Mouse (Mus musculus) frontal cortex, postnatal 36 days (tissue): ENCODE measurements around the gene Pnrc2.

Experiments used
- DNase-seq, 2 experiments: peaks; one replicate each; pipeline ENCODE4 v3.0.0; 2022; ENCODE audit warnings: low spot score in 2 of 2

Pnrc2 gene

DNA sequence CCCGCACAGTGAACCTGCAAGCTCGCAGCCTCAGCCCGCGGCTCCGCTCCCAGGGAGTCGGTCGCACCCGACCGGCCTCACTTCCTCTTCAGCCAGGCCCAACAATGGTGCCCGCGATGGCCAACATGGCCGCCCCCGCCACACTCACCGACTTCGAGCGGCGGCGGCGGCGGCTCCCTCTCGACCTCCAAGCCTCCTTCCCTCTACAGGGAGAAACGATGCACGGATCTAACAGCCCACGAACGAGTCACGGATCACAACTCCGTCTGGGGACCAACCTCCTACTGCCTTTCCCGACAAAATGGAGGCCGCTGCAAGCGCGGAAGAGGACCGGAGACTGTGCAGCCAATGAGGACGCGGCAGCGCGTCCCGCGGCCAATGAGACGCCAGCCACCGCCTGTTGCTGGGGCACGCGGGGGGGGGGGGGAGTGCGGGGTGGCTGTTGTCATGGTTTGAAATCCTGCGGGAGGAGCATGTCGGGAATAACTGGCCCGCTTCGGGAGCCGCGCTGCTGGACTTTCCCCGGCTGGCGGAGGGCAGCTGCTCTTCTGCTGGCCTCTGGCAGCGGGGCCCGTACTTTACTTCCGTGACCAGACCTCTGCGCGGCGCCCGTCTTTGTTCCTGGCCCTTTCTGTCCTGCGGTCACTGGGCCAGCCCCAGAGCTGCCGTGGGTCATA is at the start of gene Pnrc2:
TSS of gene Pnrc2 (minus strand) at position 325 of the 677 bp plus-strand sequence.
- DNase-seq = peak; percentile 92

GRCm38 (mm10) chr4:135922190-135922589 is 48.5 kb upstream of the Pnrc2 start:
- DNase-seq = no peak

DNA sequence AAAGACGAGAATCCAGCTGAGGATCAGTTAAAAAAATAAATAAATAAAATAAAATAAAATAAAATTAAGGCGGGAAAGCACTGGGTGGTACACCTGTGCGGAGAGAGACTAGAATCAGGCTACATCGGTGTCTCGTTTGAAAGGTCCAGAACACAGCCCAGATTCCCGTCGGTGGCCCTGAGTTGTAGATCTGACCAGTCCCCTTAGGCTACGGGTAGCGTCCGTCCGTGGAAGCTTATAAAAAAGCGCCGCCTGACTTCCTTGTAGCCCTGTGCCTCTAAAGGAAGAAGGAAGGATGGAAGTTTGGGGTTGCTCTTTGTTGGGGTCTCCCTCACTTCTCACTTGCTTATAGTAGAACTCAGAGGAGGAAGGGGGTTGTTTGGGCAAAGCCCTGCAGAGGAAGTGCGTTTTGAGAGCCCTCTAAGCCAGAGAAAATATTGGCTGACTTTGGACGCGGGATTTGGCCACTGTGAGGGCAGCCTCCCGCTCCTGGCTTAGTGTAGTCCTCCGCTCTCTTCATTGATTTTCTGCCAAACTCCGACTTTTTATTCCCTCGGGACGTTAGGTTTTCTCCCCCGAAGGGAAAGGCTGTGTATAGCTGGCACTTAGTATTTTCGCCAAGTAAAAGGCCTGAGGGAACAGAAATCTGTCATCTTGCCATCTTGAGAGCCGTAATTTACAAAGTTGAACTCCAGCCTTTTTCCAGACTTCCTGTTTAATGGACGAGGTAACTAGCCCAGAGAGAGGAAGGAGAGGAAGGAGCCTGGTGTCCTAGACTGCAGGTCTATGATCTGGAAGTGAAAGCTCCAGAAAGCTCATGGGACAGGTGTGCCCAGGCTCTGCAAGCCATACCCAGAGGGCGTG is 47.8 kb upstream of the Pnrc2 start:
- no peak for DNase-seq

GRCm38 (mm10) chr4:135920304-135921241 is 46.9 kb upstream of the Pnrc2 start, which contains the start of gene Fuca1:
Gene Fuca1 (plus strand): TSS chr4:135920735.
- DNase-seq = peak; percentile 95 to 97

- no peak for DNase-seq
These were observed 45.6 kb upstream of the Pnrc2 start for GRCm38 (mm10) chr4:135919280-135919639.

- no peak for DNase-seq
These were observed 45.1 kb upstream of the Pnrc2 start for GRCm38 (mm10) chr4:135918635-135919279.

- DNase-seq = no peak
These were observed 39.8 kb upstream of the Pnrc2 start for GRCm38 (mm10) chr4:135913433-135913832.

GRCm38 (mm10) chr4:135912835-135913234 is 39.2 kb upstream of the Pnrc2 start:
- DNase-seq = no peak

DNA sequence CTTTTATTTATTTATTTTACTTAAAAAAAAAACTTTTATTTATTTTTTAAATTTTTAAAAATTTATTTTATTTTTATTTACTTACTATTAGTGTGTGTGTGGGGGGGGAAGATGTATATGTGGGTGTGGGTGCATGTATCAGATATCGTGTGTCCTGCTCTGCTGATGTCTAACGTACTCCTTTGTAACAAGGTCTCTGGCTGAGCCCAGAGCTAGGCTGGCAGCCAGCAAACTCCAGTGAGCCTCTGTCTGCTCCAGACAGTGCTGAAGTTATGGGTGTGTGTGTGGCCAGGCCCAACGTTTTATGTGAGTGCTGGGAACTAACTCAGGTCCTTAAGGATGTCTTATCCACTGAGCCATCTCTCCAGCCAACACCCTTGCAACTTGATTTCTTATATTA is 38.5 kb upstream of the Pnrc2 start:
- DNase-seq = no peak

GRCm38 (mm10) chr4:135911531-135911930 is 37.9 kb upstream of the Pnrc2 start:
- no peak for DNase-seq

DNA sequence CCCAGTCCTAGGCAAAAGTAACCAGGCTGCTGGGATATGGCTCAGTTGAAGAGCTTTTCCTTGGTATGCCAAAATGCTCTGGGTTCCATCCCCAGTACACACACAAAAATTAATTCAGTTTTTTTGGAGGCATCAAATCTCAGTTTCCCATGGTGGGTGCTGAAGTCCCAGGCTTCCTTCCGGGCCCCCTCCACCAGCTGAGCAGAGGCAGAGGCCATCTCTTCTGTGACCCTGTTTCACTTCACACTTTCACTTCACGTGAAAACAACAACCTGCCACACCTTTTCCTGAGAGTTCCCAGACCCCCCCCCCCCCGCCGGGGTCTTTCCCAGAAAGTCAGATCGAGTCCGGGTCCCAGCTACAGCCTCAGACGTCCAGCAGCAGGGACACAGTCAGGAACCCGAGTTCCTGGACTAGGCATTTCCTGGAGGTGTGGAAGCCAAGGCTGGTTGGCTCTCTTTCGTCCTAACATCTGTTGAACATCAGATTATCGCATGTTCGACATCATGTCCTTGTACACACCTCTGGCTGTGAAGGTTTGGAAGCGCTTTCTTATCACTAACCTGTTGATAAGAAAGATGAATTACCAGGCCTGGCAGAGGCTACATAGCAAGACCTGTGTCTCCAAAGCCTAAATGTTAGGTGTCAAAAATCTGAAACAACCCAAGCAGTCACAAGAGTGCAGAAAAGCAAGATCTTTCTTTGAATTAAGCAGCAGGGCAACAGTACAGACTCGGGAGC is 35.8 kb upstream of the Pnrc2 start:
- DNase-seq = no peak

GRCm38 (mm10) chr4:135906633-135907032 is 33.0 kb upstream of the Pnrc2 start:
- no peak for DNase-seq

GRCm38 (mm10) chr4:135904810-135905209 is 31.2 kb upstream of the Pnrc2 start:
- no peak for DNase-seq

GRCm38 (mm10) chr4:135902606-135903242 is 29.1 kb upstream of the Pnrc2 start:
- no peak for DNase-seq

DNA sequence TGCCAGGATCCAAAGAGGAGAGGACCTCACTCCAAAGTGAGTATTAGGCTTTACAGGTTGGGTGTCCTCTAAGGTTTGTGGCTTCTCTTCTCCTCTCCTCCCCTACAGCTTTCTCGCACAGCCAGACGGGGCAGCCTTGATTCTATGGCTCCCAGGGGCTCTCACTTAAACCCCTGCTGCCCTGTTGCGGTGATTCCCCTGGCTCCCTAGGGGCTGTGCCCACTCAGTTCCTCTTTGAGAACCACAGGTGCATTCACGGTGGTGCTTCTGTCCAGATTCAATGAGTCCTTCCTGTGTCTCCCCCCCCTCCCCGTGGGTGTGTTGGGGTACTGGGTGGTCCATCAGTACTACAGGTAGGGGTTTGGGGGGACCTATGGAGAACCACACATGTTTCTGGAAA is 26.4 kb upstream of the Pnrc2 start:
- no peak for DNase-seq

DNA sequence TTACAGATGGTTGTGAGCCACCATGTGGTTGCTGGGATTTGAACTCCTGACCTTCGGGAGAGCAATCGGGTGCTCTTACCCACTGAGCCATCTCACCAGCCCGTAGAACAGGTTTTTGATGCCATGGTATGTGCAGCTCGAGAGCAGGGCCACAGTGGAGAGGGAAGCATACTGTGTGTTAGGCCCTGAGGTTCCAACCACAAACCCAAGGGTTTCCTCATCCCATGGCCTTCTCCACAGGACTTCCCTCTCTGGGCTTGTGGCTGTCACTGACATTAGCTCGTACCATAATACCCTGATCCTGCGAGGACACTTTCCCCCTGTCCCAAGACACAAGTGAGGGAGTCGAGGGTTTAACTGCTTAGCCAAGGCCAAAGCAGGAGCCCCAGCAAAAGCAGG is 25.4 kb upstream of the Pnrc2 start:
- DNase-seq = no peak

DNA sequence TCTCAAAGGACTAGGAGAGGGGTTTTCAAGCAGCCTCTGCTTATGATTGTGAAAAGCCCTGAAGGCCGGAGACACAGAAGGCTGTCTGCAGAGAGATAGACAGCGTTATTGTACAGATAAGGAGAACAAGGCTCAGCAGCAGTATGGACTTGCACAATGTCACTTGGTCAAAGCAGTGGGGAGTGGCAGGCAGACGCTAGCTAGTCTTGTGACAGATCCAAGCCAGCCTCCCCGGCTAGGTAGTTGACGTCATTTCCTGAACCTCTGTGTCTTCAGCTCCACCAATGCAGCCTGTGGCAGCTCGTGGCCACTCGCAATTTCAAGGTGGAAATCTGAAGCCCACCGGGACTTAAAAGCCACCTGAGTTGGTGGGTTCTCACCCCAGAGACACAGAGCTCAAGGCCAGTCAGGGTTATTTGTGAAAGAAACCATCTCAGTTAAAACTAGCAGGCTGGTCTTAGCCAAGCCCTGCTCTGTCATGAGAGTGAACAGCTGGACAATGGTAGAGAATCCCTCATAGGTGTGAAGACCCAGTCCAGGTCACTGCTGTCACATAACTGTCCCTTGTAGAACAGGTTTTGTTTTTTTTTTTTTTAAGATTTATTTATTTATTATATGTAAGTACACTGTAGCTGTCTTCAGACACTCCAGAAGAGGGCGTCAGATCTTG is 24.9 kb upstream of the Pnrc2 start:
- no peak for DNase-seq

- DNase-seq = no peak
These were observed 22.5 kb upstream of the Pnrc2 start for GRCm38 (mm10) chr4:135896157-135896556.

- DNase-seq = no peak
These were observed 21.5 kb upstream of the Pnrc2 start, which contains the start of gene Cnr2 for GRCm38 (mm10) chr4:135895071-135895571. Gene Cnr2 (plus strand): TSS chr4:135895394.
